16 mouse cellular contexts compared by ENCODE assay signal in the genomic region with DNA sequence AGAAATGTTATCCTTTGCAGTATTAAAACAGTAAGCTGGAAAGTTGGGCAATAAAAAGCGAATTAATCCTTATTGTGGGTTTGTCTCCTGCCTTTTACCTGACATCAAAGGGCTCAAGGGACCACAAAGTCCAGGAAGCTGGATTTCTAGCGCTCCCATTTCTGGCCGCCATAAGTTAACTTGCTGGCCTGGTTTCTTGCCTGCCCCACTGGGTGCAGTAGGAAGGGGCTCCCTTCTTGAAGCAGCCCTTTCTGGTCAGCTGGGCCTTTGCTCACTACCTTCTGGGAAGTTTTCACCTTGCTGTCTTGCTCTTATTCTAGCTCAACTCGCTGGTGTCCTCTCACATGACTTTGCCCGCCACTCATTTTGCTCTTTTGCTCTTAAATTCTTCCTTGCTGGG. TPM values are rescaled to one million over a fixed set of nuclear protein-coding genes. Genes with fewer than 3 reads are reported as not detected.
DNase-seq lines count a peak whose midpoint lies in the region; ATAC-seq lines count a peak whose summit lies in the region.
"Had no signal": no experiment of that assay in that cellular context is flagged by ENCODE, and none has a peak within 500 bp of the region (broad histone marks: within the 10 kb centered on the region; RNA-seq: fewer than 3 reads in every experiment).

No protein-coding gene starts in this region.

- peaks cover 41% of the 10 kb centered on the region for H3K27me3 ChIP-seq in heart, embryonic 15.5 days
- peaks cover 48% of the 10 kb centered on the region for H3K27me3 ChIP-seq in heart, embryonic 11.5 days (ENCODE audit: control insufficient read depth, insufficient read depth, low read length)
- peaks cover 10% of the 10 kb centered on the region; the same call in 1 of the 2 replicates for H3K27me3 ChIP-seq in neural tube, embryonic 12.5 days (replicated peaks)
- H3K27me3 ChIP-seq in midbrain, embryonic 13.5 days: peaks cover 13% of the 10 kb centered on the region; the same call in 1 of the 2 replicates

- peaks cover 10% of the 10 kb centered on the region for H3K4me1 ChIP-seq in heart, embryonic 15.5 days (replicated peaks)
- no peaks in the 10 kb centered on the region for H3K4me1 ChIP-seq in heart, embryonic 11.5 days (ENCODE audit: control insufficient read depth, insufficient read depth, low read length)
- H3K4me1 ChIP-seq in neural tube, embryonic 12.5 days: peaks cover 6% of the 10 kb centered on the region
- peaks cover 21% of the 10 kb centered on the region for H3K4me1 ChIP-seq in midbrain, embryonic 13.5 days (replicated peaks)
- H3K4me1 ChIP-seq: liver, embryonic 15.5 days had no signal

- H3K9me3 ChIP-seq in heart, embryonic 15.5 days (replicated peaks): no peaks in the 10 kb centered on the region
- H3K9me3 ChIP-seq in heart, embryonic 11.5 days (replicated peaks; ENCODE audit: control insufficient read depth, low read length): no peaks in the 10 kb centered on the region
- H3K9me3 ChIP-seq in neural tube, embryonic 12.5 days: no peaks in the 10 kb centered on the region
- no peaks in the 10 kb centered on the region for H3K9me3 ChIP-seq in midbrain, embryonic 13.5 days
- H3K9me3 ChIP-seq: embryonic facial prominence, embryonic 13.5 days; G1E; liver, embryonic 15.5 days; stomach, embryonic 15.5 days had no signal

- H3K9ac ChIP-seq in heart, embryonic 15.5 days: no peak overlapping the region
- H3K9ac ChIP-seq in heart, embryonic 11.5 days (ENCODE audit: low read depth, low read length): no peak overlapping the region
- H3K9ac ChIP-seq in neural tube, embryonic 12.5 days: no peak overlapping the region
- H3K9ac ChIP-seq in midbrain, embryonic 13.5 days (replicated peaks): no peak overlapping the region
- H3K9ac ChIP-seq: liver, embryonic 15.5 days had no signal

- no peak overlapping the region for H3K4me3 ChIP-seq in heart, embryonic 15.5 days
- no peak overlapping the region for H3K4me3 ChIP-seq in heart, embryonic 11.5 days (ENCODE audit: low read depth, low read length)
- no peak overlapping the region for H3K4me3 ChIP-seq in neural tube, embryonic 12.5 days
- peak overlapping the region; percentile 79; the same call in 1 of the 2 replicates for H3K4me3 ChIP-seq in midbrain, embryonic 13.5 days (replicated peaks)

- no peaks in the 10 kb centered on the region for H3K36me3 ChIP-seq in heart, embryonic 15.5 days
- H3K36me3 ChIP-seq in heart, embryonic 11.5 days (ENCODE audit: control insufficient read depth, insufficient read depth, low read length): no peaks in the 10 kb centered on the region
- no peaks in the 10 kb centered on the region for H3K36me3 ChIP-seq in neural tube, embryonic 12.5 days
- no peaks in the 10 kb centered on the region for H3K36me3 ChIP-seq in midbrain, embryonic 13.5 days
- H3K36me3 ChIP-seq: embryonic facial prominence, embryonic 13.5 days; G1E; liver, embryonic 15.5 days; stomach, embryonic 15.5 days had no signal

- no peak overlapping the region for H3K27ac ChIP-seq in heart, embryonic 15.5 days
- H3K27ac ChIP-seq in heart, embryonic 11.5 days (ENCODE audit: low read depth, low read length): no peak overlapping the region
- H3K27ac ChIP-seq in neural tube, embryonic 12.5 days: no peak overlapping the region
- H3K27ac ChIP-seq in midbrain, embryonic 13.5 days: no peak overlapping the region
- H3K27ac ChIP-seq: embryonic facial prominence, embryonic 13.5 days; liver, embryonic 15.5 days; stomach, embryonic 15.5 days had no signal

- no peak for DNase-seq in neural tube, embryonic 10.5 days (ENCODE audit: extremely low spot score, low spot score)
- DNase-seq in adrenal gland, postnatal 10 days: no peak

- peak overlapping the region; percentile 100; the same call in 1 of the 2 replicates for H3K4me2 ChIP-seq in heart, embryonic 15.5 days
- no peak overlapping the region for H3K4me2 ChIP-seq in heart, embryonic 11.5 days
- H3K4me2 ChIP-seq in neural tube, embryonic 12.5 days (replicated peaks): peak overlapping the region; percentile 96; the same call in 1 of the 2 replicates
- H3K4me2 ChIP-seq in midbrain, embryonic 13.5 days (replicated peaks): peak overlapping the region; percentile 83

- ATAC-seq in heart, embryonic 15.5 days (replicated peaks; ENCODE audit: insufficient number of reproducible peaks, insufficient read depth, low FRiP score, low read depth): no peak
- no peak for ATAC-seq in heart, embryonic 11.5 days (replicated peaks; ENCODE audit: insufficient number of reproducible peaks, low FRiP score, low TSS enrichment)
- no peak for ATAC-seq in neural tube, embryonic 12.5 days (ENCODE audit: low FRiP score, low read depth)
- ATAC-seq in midbrain, embryonic 13.5 days: no peak
- ATAC-seq in erythroid progenitor cell, adult 5-6 weeks (replicated peaks; ENCODE audit: low FRiP score, poor library complexity, severe bottlenecking): no peak

- WGBS in heart, embryonic 15.5 days: 52% methylated on average over 5 of the region's 5 CpGs
- 39% methylated on average over 5 of the region's 5 CpGs for WGBS in heart, embryonic 11.5 days (ENCODE audit: insufficient replicate concordance)
- 37% methylated on average over 5 of the region's 5 CpGs for WGBS in neural tube, embryonic 12.5 days
- WGBS in midbrain, embryonic 13.5 days: 39% methylated on average over 5 of the region's 5 CpGs

RNA-seq across cellular contexts. Expression of a gene that starts 0.6 kb away (rescaled TPM):
- 0.18 and 0.25 TPM in 2 replicates for polyA plus RNA-seq in heart, embryonic 15.5 days (2015; fragmentation: Nextera tagmentation; extraction: Ambion mirVana)
- polyA plus RNA-seq in heart, embryonic 11.5 days (2014; fragmentation: Nextera tagmentation; extraction: Ambion mirVana): 0.30 and 0.75 TPM in 2 replicates
- polyA plus RNA-seq in neural tube, embryonic 12.5 days (2016; fragmentation: Nextera tagmentation; extraction: Ambion mirVana): 9.2 and 10.8 TPM in 2 replicates
- 9.4 and 12.6 TPM in 2 replicates for polyA plus RNA-seq in midbrain, embryonic 13.5 days (2015; fragmentation: Nextera tagmentation; extraction: Ambion mirVana)
- total RNA-seq in erythroid progenitor cell, adult 5-6 weeks (2015; ENCODE audit: low replicate concordance): not detected in 2 replicates
- total RNA-seq in erythroid progenitor cell, adult 5-6 weeks (2017; ENCODE audit: low replicate concordance): not detected in 2 replicates
- 1 to 10 TPM; 6.2 to 9.1 TPM for total RNA-seq in adrenal gland, postnatal 10 days (2021)
- total RNA-seq: monocyte, adult 5-6 weeks had no signal
- polyA plus RNA-seq: G1E had no signal

RNA-seq across cellular contexts. Expression of a gene that starts 35.4 kb away (rescaled TPM):
- not detected in 2 replicates for polyA plus RNA-seq in heart, embryonic 15.5 days (2015; fragmentation: Nextera tagmentation; extraction: Ambion mirVana)
- not detected in 2 replicates for polyA plus RNA-seq in heart, embryonic 11.5 days (2014; fragmentation: Nextera tagmentation; extraction: Ambion mirVana)
- polyA plus RNA-seq in neural tube, embryonic 12.5 days (2016; fragmentation: Nextera tagmentation; extraction: Ambion mirVana): 0.11 TPM in 1 of 2 replicates, not detected in the other
- polyA plus RNA-seq in midbrain, embryonic 13.5 days (2015; fragmentation: Nextera tagmentation; extraction: Ambion mirVana): not detected in 2 replicates
- total RNA-seq in erythroid progenitor cell, adult 5-6 weeks (2015; ENCODE audit: low replicate concordance): not detected in 2 replicates
- total RNA-seq in erythroid progenitor cell, adult 5-6 weeks (2017; ENCODE audit: low replicate concordance): not detected in 2 replicates
- not detected for total RNA-seq in adrenal gland, postnatal 10 days (2021)
- total RNA-seq: G1E; gastrocnemius, postnatal 14 days; heart, postnatal 14 days; monocyte, adult 5-6 weeks had no signal
- polyA plus RNA-seq: embryonic facial prominence, embryonic 13.5 days; G1E; intestine, postnatal 0 days; liver, embryonic 15.5 days; stomach, embryonic 15.5 days; thymus, postnatal 0 days had no signal
